Mouse (Mus musculus) MEL (cell line): ENCODE results near the gene Tarsl2.

Source experiments
- CTCF ChIP-seq, 3 experiments: IDR thresholded peaks in 2 of 3; conservative IDR thresholded peaks in 1 of 3; 2 replicates each; pipeline ENCODE4 v1.5.1; 2011 to 2012; ENCODE audit warnings: low read length in 3 of 3, low read depth in 2 of 3, mild to moderate bottlenecking in 2 of 3, improper control_type of control experiment in 1 of 3, inconsistent platforms in 1 of 3, mixed read lengths in 1 of 3, moderate library complexity in 1 of 3; ENCODE audit not compliant: control insufficient read depth in 1 of 3, insufficient read depth in 1 of 3, poor library complexity in 1 of 3, severe bottlenecking in 1 of 3
- EP300 ChIP-seq, 2 experiments: IDR thresholded peaks; 2 replicates each; pipeline ENCODE4 v1.6.1; 2011; ENCODE audit warnings: improper control_type of control experiment in 2 of 2, low read length in 2 of 2, low read depth in 1 of 2, mild to moderate bottlenecking in 1 of 2
- ETS1 ChIP-seq: IDR thresholded peaks from 2 replicates; pipeline ENCODE4 v1.6.1; 2012; ENCODE audit warnings: low read depth, mild to moderate bottlenecking, inconsistent platforms, low read length, improper control_type of control experiment, moderate library complexity
- POLR2A ChIP-seq, 2 experiments: IDR thresholded peaks; 2 replicates each; pipeline ENCODE4 v1.6.1; 2011 to 2012; ENCODE audit warnings: low read length in 2 of 2, mild to moderate bottlenecking in 2 of 2, control low read depth in 1 of 2, improper control_type of control experiment in 1 of 2, low read depth in 1 of 2, moderate library complexity in 1 of 2; ENCODE audit not compliant: control insufficient read depth in 1 of 2, insufficient read depth in 1 of 2, poor library complexity in 1 of 2

DNA sequence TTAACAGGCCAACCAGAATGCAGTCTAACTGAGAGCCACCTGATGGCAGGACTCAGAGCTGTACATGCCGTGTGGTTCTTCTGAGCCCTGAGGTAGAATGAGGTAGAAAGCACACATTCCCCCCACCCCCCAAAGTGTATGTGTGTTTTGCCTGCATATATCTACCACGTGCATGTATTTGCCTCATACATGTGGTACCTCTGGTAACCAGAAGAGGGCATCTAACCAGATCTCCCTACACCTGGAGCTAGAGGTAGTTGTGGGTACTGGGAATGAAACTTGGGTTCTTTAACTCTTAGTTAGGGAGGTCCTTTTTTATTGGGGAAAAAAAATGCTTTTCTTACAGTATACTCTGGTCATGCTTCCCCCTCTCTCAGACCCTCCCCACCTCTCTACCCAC is 51.8 kb downstream of the Tarsl2 start:
- TF ChIP-seq POLR2A (IDR thresholded peaks at IDR 0.05; ENCODE audit: control insufficient read depth in 1 of 2, insufficient read depth in 1 of 2, low read depth in 1 of 2, low read length in 2 of 2, poor library complexity in 1 of 2) (no peak), EP300 (IDR thresholded peaks at IDR 0.05; ENCODE audit: low read depth in 1 of 2, low read length in 2 of 2) (no peak), CTCF (IDR thresholded peaks at IDR 0.05 in 2 of 3, conservative IDR thresholded peaks at IDR 0.05 in 1 of 3; ENCODE audit: control insufficient read depth in 1 of 3, insufficient read depth in 1 of 3, low read depth in 2 of 3, low read length in 3 of 3, poor library complexity in 1 of 3, severe bottlenecking in 1 of 3) (peak; percentile 22 to 54 (median 45); a peak in 5 of 6 replicates), ETS1 (no peak)
